Mouse (Mus musculus): ENCODE results near the gene St5. TPM values are rescaled to one million over a fixed set of nuclear protein-coding genes. Genes with fewer than 3 reads are reported as not detected.

The St5 gene
- total RNA-seq, 2 experiments from 2014 or later = 6.8 to 7.7 TPM

DNA sequence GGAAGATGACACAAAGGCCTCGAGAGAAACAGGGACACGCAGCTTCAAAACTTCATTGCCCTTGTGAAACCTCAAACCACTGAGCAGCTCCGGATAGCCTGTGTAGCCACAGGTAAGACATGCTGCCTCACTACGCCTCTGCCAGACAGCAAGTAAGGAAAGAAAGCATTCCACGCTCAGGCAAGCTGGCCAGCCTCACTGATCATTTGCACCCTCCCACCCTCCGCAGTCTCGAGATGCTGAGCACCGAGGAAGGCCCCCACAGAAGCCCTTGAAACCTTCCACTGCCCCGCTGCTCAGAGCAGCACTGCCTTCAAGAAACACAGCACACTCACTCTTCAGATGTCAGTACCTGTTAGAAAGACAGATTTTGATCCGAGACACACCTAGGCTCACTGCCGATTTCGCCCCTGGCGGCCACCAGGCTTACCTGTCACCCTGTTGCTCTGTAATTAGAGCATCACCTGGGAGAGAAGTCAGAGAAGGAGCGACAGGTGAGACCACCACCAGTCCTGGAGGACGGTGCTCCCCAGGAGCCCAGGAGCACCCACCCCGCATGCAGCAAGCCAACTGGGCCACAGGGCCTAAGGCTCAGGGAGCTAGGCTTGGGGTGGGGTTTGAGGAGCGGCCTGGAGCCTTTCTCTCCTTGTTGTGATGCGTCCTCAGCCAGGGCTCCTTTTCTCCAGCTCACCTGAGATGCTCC is 210.6 kb downstream of the St5 start:
- no peak for DNase-seq
- intact Hi-C loops (cut with DNase I) = no loop called here
- 0 out of 2 replicates have a peak overlapping the region, but pooled peaks have one; percentile 4 for H3K27ac ChIP-seq
- H3K4me3 ChIP-seq = peak overlapping the region; percentile 49
- TF ChIP-seq CTCF (IDR thresholded peaks at IDR 0.05) = no peak

DNA sequence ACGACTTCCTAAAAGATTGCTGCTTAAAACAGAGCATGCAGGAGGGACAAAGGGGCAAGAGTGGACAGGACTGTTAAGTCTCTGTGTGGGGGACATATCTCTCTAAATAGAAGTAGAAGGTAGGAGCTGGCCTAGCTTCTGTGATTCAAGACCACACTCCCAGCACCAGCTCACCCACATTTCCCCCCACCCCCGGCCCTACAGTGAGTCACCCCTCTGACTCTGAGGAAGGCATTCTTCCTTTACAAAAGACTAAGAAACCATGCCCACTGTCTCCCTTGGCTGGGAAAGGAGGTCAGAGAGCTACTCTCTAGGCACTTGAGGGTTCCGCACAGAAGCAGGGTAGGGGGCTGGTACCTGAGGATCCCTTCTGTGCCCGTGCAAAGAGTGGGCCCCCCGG is 219.2 kb downstream of the St5 start:
- no peak for TF ChIP-seq CTCF (IDR thresholded peaks at IDR 0.05)
- intact Hi-C loops (cut with DNase I) = no loop called here
- Histone ChIP-seq H3K4me3 (no peak overlapping the region), H3K27ac (no peak overlapping the region)
- DNase-seq = no peak

DNA sequence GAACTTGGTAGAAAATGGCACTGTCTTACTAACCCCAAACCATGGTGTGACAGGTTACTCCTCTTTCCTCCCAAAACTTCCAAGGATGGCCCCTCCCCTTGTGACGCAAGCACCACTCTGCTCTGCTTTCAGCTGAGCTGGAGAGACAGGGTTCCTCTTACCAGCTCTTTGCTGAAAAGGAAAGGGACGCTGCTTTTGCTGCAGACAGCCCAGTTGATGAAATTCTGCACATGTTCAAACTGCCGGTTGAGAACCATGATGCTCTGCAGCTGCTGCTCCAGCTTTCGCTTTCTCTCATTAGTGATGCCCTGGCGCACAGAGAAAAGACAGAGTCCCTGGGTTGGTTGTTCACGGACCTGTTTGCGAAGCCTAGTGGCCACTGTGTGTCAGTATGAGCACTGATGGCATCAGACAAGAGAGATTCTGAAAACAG is 222.6 kb downstream of the St5 start:
- no peak overlapping the region for H3K27ac ChIP-seq
- TF ChIP-seq CTCF (IDR thresholded peaks at IDR 0.05) = peak; percentile 27
- peak overlapping the region; percentile 57 for H3K4me3 ChIP-seq
- DNase-seq = peak; percentile 31
- intact Hi-C loops (cut with DNase I) = no loop called here

DNA sequence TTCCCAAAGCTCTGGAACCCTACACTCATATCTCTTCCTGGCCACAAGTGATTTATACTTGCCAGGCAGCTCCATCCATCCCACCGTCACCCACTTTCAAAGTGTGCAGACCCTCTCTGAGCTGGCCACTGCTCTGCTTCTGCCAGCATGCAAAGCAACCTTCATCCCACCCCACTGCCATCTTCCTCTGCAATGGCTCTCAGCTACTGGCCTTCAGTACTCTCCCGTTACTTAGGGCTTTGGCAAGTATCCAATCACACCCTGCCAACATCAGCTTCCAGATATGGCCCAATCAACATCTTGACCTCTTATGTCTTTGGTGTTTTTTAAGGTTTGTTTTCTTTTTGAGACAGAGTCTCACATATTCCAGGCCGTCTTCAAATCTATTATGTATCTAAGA is 225.5 kb downstream of the St5 start:
- no peak overlapping the region for H3K27ac ChIP-seq
- no peak overlapping the region for H3K4me3 ChIP-seq
- intact Hi-C loops (cut with DNase I) = no loop called here
- DNase-seq = no peak
- no peak for TF ChIP-seq CTCF (IDR thresholded peaks at IDR 0.05)

Small RNAs within 50 kb of the gene (microRNA-seq; reads per million reads assigned to microRNA genes)
- not detected for gene Gm47284

Other genes starting within 250 kb of the St5 start
- gene Trim66, start 195.5 kb downstream of the St5 start, total RNA-seq (2021) = under 1 TPM; 0.17 to 0.23 TPM
- gene Rpl27a, start 184.5 kb downstream of the St5 start, total RNA-seq (2021) = 100 to 1,000 TPM in 1 of 2 experiments, 10 to 100 TPM in 1; 78.8 to 109 TPM
- 10 to 100 TPM; 10.3 to 17.8 TPM for gene Akip1, start 85 bp upstream of the St5 start, total RNA-seq (2021)
- gene BC051019, start 20.2 kb upstream of the St5 start, total RNA-seq (2021) = not detected
- gene Ascl3, start 28.1 kb upstream of the St5 start, total RNA-seq (2021) = not detected
- 10 to 100 TPM; 28.1 to 30.4 TPM for gene Tmem9b, start 49.3 kb upstream of the St5 start, total RNA-seq (2021)
- not detected for gene Nrip3, start 78.4 kb upstream of the St5 start, total RNA-seq (2021)
- gene Scube2, start 162.1 kb upstream of the St5 start, total RNA-seq (2021) = 1 to 10 TPM; 1.4 to 3.5 TPM

Measured in gastrocnemius, adult 2 months (tissue).